Mouse (Mus musculus) kidney, adult 8-10 months (tissue): ENCODE results near the gene Bpifb2.
"Not testable (repeated sequence)": the region's sequence is repeated elsewhere in the genome, so short reads cannot be mapped to it uniquely, and the experiment has no call there.

Experiments used
- DNase-seq, 2 experiments: peaks; one replicate each; pipeline ENCODE4 v3.0.0; 2022

The Bpifb2 gene

GRCm38 (mm10) chr2:153874745-153875144, at the start of gene Bpifb2:
Gene Bpifb2 (plus strand): TSS chr2:153875045.
- no peak for DNase-seq

- DNase-seq, result not testable (repeated sequence)
Measured at GRCm38 (mm10) chr2:153825900-153826299, 48.9 kb upstream of the Bpifb2 start.

- no peak for DNase-seq
Measured at GRCm38 (mm10) chr2:153827171-153827830, 47.5 kb upstream of the Bpifb2 start.

- DNase-seq, result no peak
Measured at GRCm38 (mm10) chr2:153828704-153829103, 46.1 kb upstream of the Bpifb2 start.

GRCm38 (mm10) chr2:153833291-153833690, 41.6 kb upstream of the Bpifb2 start:
- DNase-seq, result no peak

- DNase-seq, result no peak
Measured at GRCm38 (mm10) chr2:153842854-153843253, 32.0 kb upstream of the Bpifb2 start.

GRCm38 (mm10) chr2:153848389-153848788, 26.5 kb upstream of the Bpifb2 start:
- DNase-seq, result no peak

- no peak for DNase-seq
Measured at GRCm38 (mm10) chr2:153850351-153851029, 24.4 kb upstream of the Bpifb2 start.

GRCm38 (mm10) chr2:153851030-153851360, 23.9 kb upstream of the Bpifb2 start:
- DNase-seq, result peak; percentile 8 to 64

GRCm38 (mm10) chr2:153853544-153853943, 21.3 kb upstream of the Bpifb2 start:
- no peak for DNase-seq

- DNase-seq, result no peak
Measured at GRCm38 (mm10) chr2:153859581-153859980, 15.3 kb upstream of the Bpifb2 start.

- DNase-seq, result no peak
Measured at GRCm38 (mm10) chr2:153860315-153860714, 14.5 kb upstream of the Bpifb2 start.

GRCm38 (mm10) chr2:153860715-153861114, 14.1 kb upstream of the Bpifb2 start:
- no peak for DNase-seq

- no peak for DNase-seq
Measured at GRCm38 (mm10) chr2:153861960-153862359, 12.9 kb upstream of the Bpifb2 start.

GRCm38 (mm10) chr2:153870984-153871383, 3.9 kb upstream of the Bpifb2 start, which contains the start of gene Sun5:
Gene Sun5 (minus strand): TSS chr2:153871084.
- DNase-seq, result no peak

- DNase-seq, result no peak
Measured at GRCm38 (mm10) chr2:153899111-153899510, 24.3 kb downstream of the Bpifb2 start.

GRCm38 (mm10) chr2:153900088-153900487, 25.2 kb downstream of the Bpifb2 start, which contains the start of gene Bpifb6:
Gene Bpifb6 (plus strand): TSS chr2:153900388.
- no peak for DNase-seq

GRCm38 (mm10) chr2:153902726-153903125, 27.9 kb downstream of the Bpifb2 start:
- no peak for DNase-seq

GRCm38 (mm10) chr2:153906626-153907025, 31.8 kb downstream of the Bpifb2 start:
- no peak for DNase-seq

- DNase-seq, result peak in 1 of 2 experiments; percentile 15
Measured at GRCm38 (mm10) chr2:153914151-153914550, 39.3 kb downstream of the Bpifb2 start.

- no peak for DNase-seq
Measured at GRCm38 (mm10) chr2:153917930-153918329, 43.1 kb downstream of the Bpifb2 start, which contains the start of gene Bpifb3. Gene Bpifb3 (plus strand): TSS chr2:153918230.

GRCm38 (mm10) chr2:153921246-153921645, 46.4 kb downstream of the Bpifb2 start:
- no peak for DNase-seq

- DNase-seq, result peak; percentile 12 to 54
Measured at GRCm38 (mm10) chr2:153929871-153930413, 55.1 kb downstream of the Bpifb2 start.

- DNase-seq, result no peak
Measured at GRCm38 (mm10) chr2:153931125-153931524, 56.3 kb downstream of the Bpifb2 start.
